Mouse (Mus musculus): ENCODE measurements around the gene Tbc1d21. TPM values are rescaled to one million over a fixed set of nuclear protein-coding genes. Genes with fewer than 3 reads are reported as not detected.
A peak's percentile ranks its signal among the peaks of the same experiment; 100 is the strongest.

Gene Tbc1d21
- total RNA-seq, 1 experiment from 2014 or later: not detected

DNA sequence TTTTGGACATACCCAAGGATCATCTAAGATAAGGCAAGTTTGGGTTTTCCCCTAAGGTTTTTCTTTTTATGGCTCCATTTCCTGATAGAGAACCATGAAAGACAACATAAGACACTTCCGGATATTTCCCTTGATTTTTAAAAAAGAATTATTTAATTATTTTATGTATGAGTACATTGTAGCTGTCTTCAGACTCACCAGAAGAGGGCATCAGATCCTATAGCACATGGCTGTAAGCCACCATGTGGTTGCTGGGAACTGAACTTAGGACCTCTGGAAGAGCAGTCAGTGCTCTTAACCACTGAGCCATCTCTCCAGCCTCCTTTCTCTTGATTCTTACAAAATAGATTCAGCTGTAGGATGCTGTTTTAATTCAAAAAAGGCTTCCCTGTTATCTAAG is 28.5 kb downstream of the Tbc1d21 start:
- DNase-seq: no peak

DNA sequence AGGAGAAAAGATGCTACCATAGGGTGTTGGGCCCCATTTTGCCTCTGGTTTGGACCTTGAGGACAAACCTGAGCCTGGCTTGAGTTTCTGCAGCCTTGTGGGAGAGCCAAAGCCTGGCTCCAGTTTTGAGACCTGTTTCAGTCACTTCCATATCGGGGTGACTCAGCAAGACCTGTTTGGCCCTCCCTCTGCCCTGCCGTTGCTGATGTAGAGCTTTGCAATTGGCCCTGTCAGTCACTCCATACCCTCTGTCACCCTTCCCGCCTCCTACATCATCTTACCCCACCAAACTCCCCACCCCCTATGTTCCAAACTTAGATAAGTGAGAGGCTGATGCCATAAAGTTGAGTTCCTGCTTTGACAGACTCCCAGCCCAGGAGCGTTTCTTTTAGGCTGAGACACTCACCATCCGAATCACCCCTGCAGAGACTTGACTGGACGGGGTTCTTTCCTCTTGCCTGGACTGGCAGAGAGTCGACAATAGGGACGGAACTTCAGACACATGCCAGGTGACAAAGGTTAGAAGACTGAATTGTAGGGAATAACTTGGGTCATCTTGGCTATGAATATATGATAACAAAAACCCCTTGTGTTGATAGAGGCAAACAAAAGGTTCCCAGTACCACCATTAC is 33.5 kb downstream of the Tbc1d21 start:
- no peak for DNase-seq

DNA sequence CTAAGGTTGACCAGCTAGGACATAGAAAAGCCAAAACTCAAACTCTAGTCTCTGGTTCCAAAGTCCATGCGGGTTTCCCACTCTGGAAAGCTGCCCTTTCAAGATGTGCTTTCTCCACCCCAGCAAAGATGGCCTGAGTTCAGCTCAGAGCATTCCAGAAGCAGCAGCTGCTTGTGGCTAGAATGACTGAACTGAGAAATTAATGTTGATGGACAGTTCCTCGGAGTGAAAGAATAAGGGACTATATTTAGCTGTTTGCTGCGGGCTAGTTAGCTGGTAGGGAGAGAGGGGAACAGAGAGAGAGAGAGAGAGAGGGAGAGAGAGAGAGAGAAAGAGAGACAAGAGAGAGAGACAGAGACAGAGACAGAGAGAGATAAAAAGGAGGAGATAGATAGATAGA is 39.0 kb downstream of the Tbc1d21 start:
- no peak for DNase-seq

DNA sequence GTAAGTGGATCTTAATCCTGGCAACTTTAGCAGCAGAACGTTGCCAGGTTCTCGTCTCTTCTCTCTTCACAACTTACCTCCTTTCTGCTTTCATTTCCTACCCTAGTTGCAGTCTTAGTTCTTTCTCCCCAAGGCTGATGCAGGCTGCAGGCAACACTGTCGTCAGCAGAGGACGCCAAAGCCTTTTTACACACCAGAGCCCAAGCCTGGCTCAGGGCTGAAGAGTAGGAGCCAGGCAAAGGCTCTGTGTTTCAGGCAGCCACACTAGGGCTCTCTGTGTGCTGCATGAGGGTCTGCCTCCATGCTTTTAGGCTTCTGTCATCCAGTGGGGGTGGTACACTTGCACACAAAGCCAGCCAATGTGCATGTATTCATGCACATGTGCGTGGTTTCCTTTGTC is 40.0 kb downstream of the Tbc1d21 start:
- peak; percentile 76 for DNase-seq

GRCm38 (mm10) chr9:58327382-58327781 is 42.9 kb downstream of the Tbc1d21 start:
- DNase-seq: no peak

- DNase-seq: no peak
Observed at GRCm38 (mm10) chr9:58326477-58327180, 43.6 kb downstream of the Tbc1d21 start.

GRCm38 (mm10) chr9:58321681-58322080 is 48.6 kb downstream of the Tbc1d21 start:
- no peak for DNase-seq

- DNase-seq: no peak
Observed at GRCm38 (mm10) chr9:58318317-58318716, 51.9 kb downstream of the Tbc1d21 start.

GRCm38 (mm10) chr9:58317381-58317780 is 52.9 kb downstream of the Tbc1d21 start:
- no peak for DNase-seq

GRCm38 (mm10) chr9:58316784-58317183 is 53.5 kb downstream of the Tbc1d21 start:
- DNase-seq: no peak

- peak; percentile 61 for DNase-seq
Observed at GRCm38 (mm10) chr9:58315850-58316249, 54.4 kb downstream of the Tbc1d21 start.

GRCm38 (mm10) chr9:58314682-58315360 is 55.4 kb downstream of the Tbc1d21 start:
- DNase-seq: peak; percentile 69

GRCm38 (mm10) chr9:58312944-58313359 is 57.3 kb downstream of the Tbc1d21 start, which contains the start of gene Loxl1:
Gene Loxl1, minus strand, starts transcription at chr9:58313186.
- peak; percentile 84 for DNase-seq

DNA sequence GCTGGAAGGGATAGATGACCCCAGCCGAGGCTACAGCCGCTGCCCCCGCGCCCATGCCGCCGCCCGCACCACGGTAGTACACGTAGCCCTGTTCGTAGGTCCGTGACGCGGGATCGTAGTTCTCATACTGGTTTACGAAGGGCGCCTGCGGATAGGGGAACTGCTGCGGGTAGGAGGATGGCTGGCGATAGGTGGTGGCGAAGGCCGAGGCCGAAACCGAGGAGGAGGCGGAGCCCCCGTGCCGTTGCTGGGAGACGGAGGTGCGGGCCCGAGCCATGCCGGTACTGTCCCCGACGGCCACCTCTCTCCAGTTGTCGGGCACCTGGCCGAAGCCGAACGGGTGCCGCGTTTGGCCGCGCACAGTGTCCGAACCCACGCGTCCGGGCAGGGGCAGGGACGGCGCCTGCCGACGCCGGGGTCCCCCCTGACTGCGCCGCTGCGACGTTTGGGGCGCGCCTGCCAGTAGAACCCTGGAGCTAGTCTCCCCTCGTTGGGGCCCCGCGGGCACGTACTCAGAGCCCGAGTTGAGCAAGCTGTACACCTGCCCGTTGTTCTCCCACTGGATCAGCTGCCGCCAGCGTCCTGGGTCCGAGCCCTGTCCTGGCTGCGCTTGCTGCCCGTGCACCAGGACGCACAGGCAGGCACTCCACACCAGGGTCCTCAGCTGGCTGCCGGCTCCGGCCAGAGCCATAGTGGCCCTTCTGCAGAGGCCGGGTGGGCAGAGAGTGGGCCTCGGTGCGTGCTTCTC is 57.9 kb downstream of the Tbc1d21 start:
- DNase-seq: peak; percentile 78

GRCm38 (mm10) chr9:58311191-58311910 is 58.9 kb downstream of the Tbc1d21 start:
- peak; percentile 41 for DNase-seq

- DNase-seq: peak; percentile 44
Observed at GRCm38 (mm10) chr9:58310043-58310660, 60.1 kb downstream of the Tbc1d21 start.

Other genes with a start within 250 kb of the Tbc1d21 start
- gene Islr, start 166.1 kb downstream of the Tbc1d21 start, total RNA-seq (2021): 28.0 and 29.1 TPM in 2 replicates
- 2.2 and 6.2 TPM in 2 replicates for gene Islr2, start 166.1 kb downstream of the Tbc1d21 start, total RNA-seq (2021)
- gene Pml, start 120.7 kb downstream of the Tbc1d21 start, total RNA-seq (2021): 21.4 and 26.8 TPM in 2 replicates
- gene Stoml1, start 117.3 kb downstream of the Tbc1d21 start, total RNA-seq (2021): 13.4 and 18.8 TPM in 2 replicates
- 29.8 and 32.9 TPM in 2 replicates for gene Loxl1, start 57.3 kb downstream of the Tbc1d21 start, total RNA-seq (2021)
- gene Insyn1, start 118.1 kb upstream of the Tbc1d21 start, total RNA-seq (2021): 8.0 and 8.9 TPM in 2 replicates
- 14.1 and 15.0 TPM in 2 replicates for gene Cd276, start 185.0 kb upstream of the Tbc1d21 start, total RNA-seq (2021)
- 159 and 169 TPM in 2 replicates for gene Nptn, start 211.8 kb upstream of the Tbc1d21 start, total RNA-seq (2021)

Data from adrenal gland, postnatal 14 days (tissue).